Mouse (Mus musculus): ENCODE results near the gene Slc15a4. TPM values are rescaled to one million over a fixed set of nuclear protein-coding genes. Genes with fewer than 3 reads are reported as not detected.

Slc15a4 gene
- polyA plus RNA-seq, 1 experiment from 2014 or later: 14.9 TPM

DNA sequence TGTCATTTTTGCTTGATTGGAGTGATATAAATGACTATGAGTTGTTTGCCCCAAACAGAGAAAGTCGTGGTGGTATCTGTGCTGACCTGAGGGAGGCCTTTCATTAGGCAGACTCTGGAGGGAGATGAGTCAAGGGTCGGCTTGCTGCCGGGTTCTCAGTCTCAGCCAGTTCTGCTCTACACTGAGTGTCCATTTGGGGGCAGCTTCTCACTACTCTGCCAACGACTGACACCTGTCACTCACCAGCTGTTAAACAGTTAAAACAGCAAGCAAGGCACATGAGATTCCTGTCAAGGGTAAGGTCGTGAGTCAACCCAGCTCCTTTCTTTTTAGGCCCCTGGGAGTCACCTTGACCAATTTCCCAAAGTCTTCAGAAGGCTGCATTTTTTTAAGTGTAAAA, 40.3 kb downstream of the Slc15a4 start:
- no peak for ATAC-seq

DNA sequence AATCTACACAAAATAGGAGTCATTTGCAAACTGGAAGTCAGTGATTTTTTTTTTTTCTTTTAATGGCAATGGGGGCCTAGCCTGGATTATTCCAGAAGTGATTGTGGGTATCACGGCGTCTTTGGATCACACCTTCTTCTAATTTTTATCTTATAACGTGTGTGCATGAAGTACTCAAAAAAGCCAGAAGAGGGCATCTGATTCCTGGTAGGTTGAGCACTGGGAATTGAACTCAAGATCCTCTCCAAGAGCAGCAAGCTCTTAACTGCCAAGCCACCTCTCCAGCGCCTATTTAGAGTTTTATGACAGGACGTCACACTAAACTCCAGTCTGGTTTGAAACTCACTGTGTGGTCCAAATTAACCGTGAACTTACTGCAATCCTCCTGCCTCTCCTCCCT, 44.8 kb downstream of the Slc15a4 start:
- Histone ChIP-seq H3K4me3 (no peak overlapping the region), H3K9ac (no peak overlapping the region), H3K4me2 (no peak overlapping the region), H3K4me1 (no peaks in the 10 kb centered on the region), H3K27me3 (replicated peaks) (no peaks in the 10 kb centered on the region), H3K27ac (no peak overlapping the region), H3K36me3 (peaks cover 14% of the 10 kb centered on the region), H3K9me3 (replicated peaks) (no peaks in the 10 kb centered on the region)
- WGBS (ENCODE audit: insufficient replicate concordance): 59% methylated on average over 6 of the region's 6 CpGs
- ATAC-seq: no peak

More for the DNA sequence above, 40.3 kb downstream of the Slc15a4 start:
- H3K9ac ChIP-seq: no peak overlapping the region
- H3K27me3 ChIP-seq (replicated peaks): no peaks in the 10 kb centered on the region
- no peak overlapping the region for H3K4me3 ChIP-seq
- no peaks in the 10 kb centered on the region for H3K9me3 ChIP-seq (replicated peaks)
- H3K4me1 ChIP-seq: no peaks in the 10 kb centered on the region
- H3K36me3 ChIP-seq: peaks cover 60% of the 10 kb centered on the region
- no peak overlapping the region for H3K4me2 ChIP-seq
- 62% methylated on average over 5 of the region's 5 CpGs for WGBS (ENCODE audit: insufficient replicate concordance)
- no peak overlapping the region for H3K27ac ChIP-seq

DNA sequence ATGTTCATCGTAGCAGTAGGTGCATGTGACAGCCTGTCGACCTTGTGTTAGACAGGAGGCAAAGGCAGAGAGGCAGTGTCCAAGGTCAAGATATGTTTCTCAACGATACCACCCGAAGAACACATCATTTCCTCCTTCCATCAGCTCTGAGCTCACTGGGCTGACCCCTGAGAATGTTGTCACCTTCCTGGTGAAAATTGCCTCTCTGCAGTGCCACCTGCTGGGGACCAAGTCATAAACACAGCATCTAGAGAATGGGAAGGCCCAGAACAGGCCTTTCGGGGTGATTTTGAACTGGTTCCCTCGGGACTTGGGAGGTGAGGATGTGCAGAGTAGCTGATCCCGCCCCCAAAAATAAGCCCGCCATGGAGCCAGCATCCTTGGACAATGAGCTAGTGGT, 49.0 kb downstream of the Slc15a4 start:
- no peaks in the 10 kb centered on the region for H3K36me3 ChIP-seq
- H3K4me3 ChIP-seq: no peak overlapping the region
- H3K9me3 ChIP-seq (replicated peaks): no peaks in the 10 kb centered on the region
- 66% methylated on average over 8 of the region's 8 CpGs for WGBS (ENCODE audit: insufficient replicate concordance)
- H3K4me2 ChIP-seq: no peak overlapping the region
- no peaks in the 10 kb centered on the region for H3K4me1 ChIP-seq
- no peak overlapping the region for H3K27ac ChIP-seq
- 0 out of 2 replicates have a peak, but pooled peaks cover 5% of the 10 kb centered on the region for H3K27me3 ChIP-seq (replicated peaks)
- H3K9ac ChIP-seq: no peak overlapping the region
- no peak for ATAC-seq

DNA sequence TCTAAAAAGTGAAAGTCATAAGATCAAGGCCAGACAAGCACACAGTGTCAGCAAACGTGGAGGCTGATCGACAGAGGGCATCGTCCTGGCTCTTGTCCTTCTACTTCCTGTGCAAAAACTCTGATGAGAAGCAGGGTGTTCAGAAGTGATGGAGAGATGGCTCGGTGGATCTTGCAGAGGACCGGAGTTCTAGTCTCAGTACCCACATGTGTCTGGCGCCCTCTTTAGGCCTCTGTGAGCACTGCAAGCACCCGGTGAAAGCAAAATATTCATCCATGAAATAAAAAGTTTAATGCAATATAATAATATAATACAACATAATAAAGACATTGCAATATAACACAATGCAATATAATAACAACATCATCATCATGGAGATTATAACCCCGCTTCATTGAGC, 55.3 kb downstream of the Slc15a4 start:
- Histone ChIP-seq H3K4me2 (no peak overlapping the region), H3K27ac (no peak overlapping the region), H3K4me3 (no peak overlapping the region), H3K27me3 (replicated peaks) (peaks cover 13% of the 10 kb centered on the region), H3K9me3 (replicated peaks) (no peaks in the 10 kb centered on the region), H3K9ac (no peak overlapping the region), H3K4me1 (no peaks in the 10 kb centered on the region), H3K36me3 (no peaks in the 10 kb centered on the region)
- 48% methylated on average over 8 of the region's 8 CpGs for WGBS (ENCODE audit: insufficient replicate concordance)
- ATAC-seq: no peak

DNA sequence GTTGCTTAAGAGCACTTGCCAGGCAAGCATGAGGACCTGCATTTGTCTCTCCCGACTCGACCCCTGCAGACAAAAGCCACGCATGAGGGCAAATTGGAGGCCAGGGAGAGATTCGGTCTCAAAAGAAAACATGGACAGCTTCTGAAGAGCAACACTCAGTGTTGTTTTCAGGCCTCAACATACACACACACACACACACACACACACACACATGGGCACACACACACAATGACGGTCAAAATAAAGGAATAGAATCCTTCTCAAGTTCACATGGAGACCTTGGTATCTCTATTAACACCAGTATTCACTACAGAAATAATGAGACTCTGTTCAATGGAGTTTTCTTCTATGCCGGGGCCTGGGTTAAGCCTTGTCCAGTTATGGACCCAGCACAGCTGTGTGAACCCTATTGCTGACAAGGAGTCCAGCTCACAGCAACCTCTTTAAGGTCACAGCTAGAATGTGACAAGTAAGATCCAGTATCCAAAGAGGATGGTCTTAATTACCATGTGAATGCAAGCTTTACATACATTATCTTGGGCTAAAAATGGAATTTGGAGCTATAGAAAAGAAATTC, 65.4 kb downstream of the Slc15a4 start:
- Histone ChIP-seq H3K4me3 (no peak overlapping the region), H3K9ac (no peak overlapping the region), H3K9me3 (replicated peaks) (peaks cover 10% of the 10 kb centered on the region), H3K36me3 (no peaks in the 10 kb centered on the region), H3K4me2 (no peak overlapping the region), H3K4me1 (no peaks in the 10 kb centered on the region), H3K27me3 (replicated peaks) (no peaks in the 10 kb centered on the region), H3K27ac (no peak overlapping the region)
- no peak for ATAC-seq
- whole genome bisulfite sequencing (ENCODE audit: insufficient replicate concordance): 64% methylated on average over 6 of the region's 6 CpGs

DNA sequence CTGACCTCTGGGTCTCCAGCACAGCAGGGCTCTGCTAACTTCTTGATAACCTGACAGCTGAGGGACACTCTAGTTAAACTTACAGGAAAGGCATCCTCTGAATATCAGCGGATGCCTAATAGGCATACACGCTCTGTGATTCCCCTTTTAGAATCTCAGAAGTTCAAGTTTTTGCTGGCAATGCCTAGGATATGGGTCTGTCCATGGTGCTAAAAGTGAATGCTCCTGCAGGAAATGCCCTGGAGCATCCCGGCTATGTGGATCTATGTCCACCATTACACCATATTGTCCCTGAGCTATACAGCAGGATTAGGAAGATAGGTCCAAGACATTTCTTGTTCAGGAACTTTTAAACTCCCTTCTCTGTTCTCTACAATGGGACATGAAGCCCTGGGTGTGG, 71.6 kb downstream of the Slc15a4 start:
- Histone ChIP-seq H3K4me1 (no peaks in the 10 kb centered on the region), H3K9me3 (replicated peaks) (peaks cover 10% of the 10 kb centered on the region), H3K36me3 (no peaks in the 10 kb centered on the region), H3K9ac (no peak overlapping the region), H3K27me3 (replicated peaks) (no peaks in the 10 kb centered on the region), H3K4me3 (no peak overlapping the region), H3K27ac (no peak overlapping the region), H3K4me2 (no peak overlapping the region)
- ATAC-seq: no peak
- 73% methylated on average over 3 of the region's 3 CpGs for WGBS (ENCODE audit: insufficient replicate concordance)

DNA sequence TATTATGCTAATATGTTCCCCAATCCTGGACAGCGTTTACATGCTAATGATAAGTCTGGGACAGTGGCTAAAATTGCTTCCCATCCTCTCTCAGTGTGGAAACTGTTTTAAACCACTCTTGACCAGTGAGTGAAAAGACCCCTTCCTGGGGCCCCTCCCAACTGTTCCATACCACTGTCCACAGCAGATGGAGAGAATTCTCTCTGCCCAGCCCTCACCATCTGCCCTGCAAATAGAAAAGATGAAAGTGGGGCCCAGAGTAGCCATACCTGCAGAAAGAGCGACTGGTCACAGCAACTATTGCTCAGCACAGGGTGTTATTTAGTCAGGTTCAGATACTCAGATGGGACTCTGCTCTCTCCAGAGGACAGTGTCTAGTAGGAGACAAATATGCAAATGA, 84.6 kb downstream of the Slc15a4 start:
- Histone ChIP-seq H3K9me3 (replicated peaks) (0 out of 2 replicates have a peak, but pooled peaks cover 18% of the 10 kb centered on the region), H3K36me3 (no peaks in the 10 kb centered on the region), H3K4me3 (no peak overlapping the region), H3K9ac (no peak overlapping the region), H3K27me3 (replicated peaks) (no peaks in the 10 kb centered on the region), H3K27ac (no peak overlapping the region), H3K4me2 (no peak overlapping the region), H3K4me1 (no peaks in the 10 kb centered on the region)
- WGBS (ENCODE audit: insufficient replicate concordance): 46% methylated on average over 2 of the region's 2 CpGs
- no peak for ATAC-seq

DNA sequence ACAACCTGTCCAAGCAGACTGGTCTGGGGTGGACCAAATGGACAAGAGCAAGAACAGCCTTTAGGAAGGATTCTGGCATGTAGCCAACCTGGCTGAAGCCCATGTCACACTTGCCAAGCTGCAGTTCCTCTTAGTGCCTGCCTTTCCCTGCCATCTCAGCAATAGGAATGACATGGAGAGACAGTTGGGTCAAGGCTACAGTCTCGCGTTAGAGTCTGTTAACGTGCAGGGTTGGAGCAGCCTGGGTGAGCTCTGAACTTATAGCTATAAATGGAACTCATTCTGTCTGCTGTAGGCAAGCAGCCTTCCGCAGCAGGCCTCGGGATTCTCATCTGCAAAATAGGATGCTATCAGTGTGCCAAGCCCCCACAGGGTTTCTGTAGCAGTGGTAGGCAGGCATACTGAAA, 86.1 kb downstream of the Slc15a4 start:
- Histone ChIP-seq H3K4me3 (no peak overlapping the region), H3K9me3 (replicated peaks) (0 out of 2 replicates have a peak, but pooled peaks cover 17% of the 10 kb centered on the region), H3K9ac (no peak overlapping the region), H3K4me1 (no peaks in the 10 kb centered on the region), H3K36me3 (no peaks in the 10 kb centered on the region), H3K27me3 (replicated peaks) (no peaks in the 10 kb centered on the region), H3K4me2 (no peak overlapping the region), H3K27ac (no peak overlapping the region)
- WGBS (ENCODE audit: insufficient replicate concordance): 69% methylated on average over 5 of the region's 5 CpGs
- no peak for ATAC-seq

Other genes starting within 250 kb of the Slc15a4 start
- gene Glt1d1, start 635 bp downstream of the Slc15a4 start, polyA plus RNA-seq (2016; fragmentation: Nextera tagmentation; extraction: Ambion mirVana): 0.08 and 0.28 TPM in 2 replicates

Measured in liver, embryonic 12.5 days (tissue).